Mouse (Mus musculus) kidney, postnatal 0 days (tissue): ENCODE data around the gene Fasl. TPM values are rescaled to one million over a fixed set of nuclear protein-coding genes. Genes with fewer than 3 reads are reported as not detected.

Experiments used
- ATAC-seq: fragments of 200-750 bp; cut with Nextera tagmentation; replicated peaks from 2 replicates; pipeline ENCODE4 v1.8.0; 2017; ENCODE audit warnings: low read depth, moderate number of reproducible peaks, moderate TSS enrichment, moderate library complexity; ENCODE audit not compliant: low FRiP score
- DNase-seq: peaks from one replicate; pipeline ENCODE4 v3.0.0-alpha.2; 2016; ENCODE audit warnings: low spot score
- H3K27ac ChIP-seq: fragments of 300-500 bp; sonication (generic); 2 replicates; pipeline ENCODE4 v1.5.1; 2014; ENCODE audit warnings: mild to moderate bottlenecking
- H3K27me3 ChIP-seq: fragments of 300-500 bp; sonication (generic); 2 replicates; pipeline ENCODE4 v1.6.1; 2014; ENCODE audit warnings: low read length, mixed read lengths; ENCODE audit not compliant: insufficient read depth
- H3K36me3 ChIP-seq: fragments of 300-500 bp; sonication (generic); 2 replicates; pipeline ENCODE4 v1.6.1; 2014; ENCODE audit warnings: low read length, mixed read lengths; ENCODE audit not compliant: insufficient read depth
- H3K4me1 ChIP-seq: fragments of 300-500 bp; sonication (generic); replicated peaks from 2 replicates; pipeline ENCODE4 v1.6.1; 2014; ENCODE audit warnings: antibody characterized with exemption, low read length, mixed read lengths; ENCODE audit not compliant: insufficient read depth
- H3K4me2 ChIP-seq: fragments of 300-500 bp; sonication (generic); 2 replicates; pipeline ENCODE4 v1.6.1; 2014; ENCODE audit warnings: mild to moderate bottlenecking, low read length, moderate library complexity, mixed read lengths
- H3K4me3 ChIP-seq: fragments of 300-500 bp; sonication (generic); replicated peaks from 2 replicates; pipeline ENCODE4 v1.5.1; 2014; ENCODE audit warnings: low read depth, low read length
- H3K9ac ChIP-seq: fragments of 300-500 bp; sonication (generic); 2 replicates; pipeline ENCODE4 v1.6.1; 2014; ENCODE audit warnings: low read depth, low read length
- H3K9me3 ChIP-seq: fragments of 300-500 bp; sonication (generic); replicated peaks from 2 replicates; pipeline ENCODE4 v1.6.1; 2016; ENCODE audit warnings: low read length, inconsistent platforms, mixed read lengths
- CTCF ChIP-seq: IDR thresholded peaks from 2 replicates; pipeline ENCODE4 v1.5.1; 2016; ENCODE audit warnings: antibody characterized with exemption, low read depth, mild to moderate bottlenecking, moderate library complexity
- WGBS: fragments of 180-500 bp; shearing (Covaris S2); extraction: QIAGEN DNeasy Blood & Tissue Kit; methylation state at CpG from one replicate; pipeline ENCODE4 v1.1.7; 2014; 5-methylcytosine and 5-hydroxymethylcytosine counted together
- polyA plus RNA-seq: library from polyadenylated mRNA; unstranded; fragments of >200 nt; fragmentation: Nextera tagmentation; extraction: Ambion mirVana; gene quantifications from 2 replicates; pipeline ENCODE4 v1.2.1, GENCODE M21; 2015

Fasl gene
- polyA plus RNA-seq, 1 experiment from 2014 or later: not detected

GRCm38 (mm10) chr1:161748138-161748537 lies 40.2 kb downstream of the Fasl start:
- H3K27me3 ChIP-seq: no peaks in the 10 kb centered on the region
- H3K36me3 ChIP-seq: no peaks in the 10 kb centered on the region
- ATAC-seq: no peak
- no peak overlapping the region for H3K4me2 ChIP-seq
- no peak overlapping the region for H3K4me3 ChIP-seq
- no peak overlapping the region for H3K27ac ChIP-seq
- TF ChIP-seq CTCF: peak; percentile 88
- H3K9ac ChIP-seq: no peak overlapping the region
- DNase-seq: peak; percentile 65
- WGBS: 45% methylated on average over 8 of the region's 8 CpGs
- H3K9me3 ChIP-seq: no peaks in the 10 kb centered on the region
- no peaks in the 10 kb centered on the region for H3K4me1 ChIP-seq

- WGBS: 85% methylated on average over 25 of the region's 25 CpGs
- no peaks in the 10 kb centered on the region for H3K27me3 ChIP-seq
- H3K9ac ChIP-seq: no peak overlapping the region
- no peak for TF ChIP-seq CTCF
- no peaks in the 10 kb centered on the region for H3K36me3 ChIP-seq
- H3K4me3 ChIP-seq: no peak overlapping the region
- no peak for ATAC-seq
- H3K9me3 ChIP-seq: no peaks in the 10 kb centered on the region
- no peaks in the 10 kb centered on the region for H3K4me1 ChIP-seq
- DNase-seq: no peak
- H3K4me2 ChIP-seq: no peak overlapping the region
- no peak overlapping the region for H3K27ac ChIP-seq
Observed at GRCm38 (mm10) chr1:161746542-161747302, 41.6 kb downstream of the Fasl start.

DNA sequence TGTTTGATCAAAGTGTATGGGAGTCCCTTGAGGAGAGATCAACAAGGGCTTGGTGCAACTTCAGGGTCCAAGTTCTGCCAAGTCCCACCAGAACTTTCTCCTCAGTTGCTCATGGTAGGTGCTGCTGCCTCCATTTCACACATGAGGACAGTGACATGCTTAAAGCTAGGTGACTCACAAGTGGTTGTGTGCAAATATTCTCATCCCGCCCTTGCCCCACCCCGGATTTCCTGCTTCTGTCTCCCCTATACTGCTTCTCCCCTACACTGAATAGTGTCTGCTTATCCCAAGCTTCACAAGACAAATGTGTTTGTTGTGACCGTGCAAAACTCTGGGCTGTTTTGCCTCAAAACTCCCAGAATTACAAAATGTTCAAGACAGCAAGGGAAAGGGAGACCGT lies 43.4 kb downstream of the Fasl start:
- no peak for ATAC-seq
- Histone ChIP-seq H3K4me1 (no peaks in the 10 kb centered on the region), H3K4me3 (no peak overlapping the region), H3K36me3 (no peaks in the 10 kb centered on the region), H3K27me3 (no peaks in the 10 kb centered on the region), H3K9me3 (no peaks in the 10 kb centered on the region), H3K9ac (no peak overlapping the region), H3K4me2 (no peak overlapping the region), H3K27ac (no peak overlapping the region)
- WGBS: 81% methylated on average over 4 of the region's 4 CpGs
- no peak for DNase-seq
- no peak for TF ChIP-seq CTCF

DNA sequence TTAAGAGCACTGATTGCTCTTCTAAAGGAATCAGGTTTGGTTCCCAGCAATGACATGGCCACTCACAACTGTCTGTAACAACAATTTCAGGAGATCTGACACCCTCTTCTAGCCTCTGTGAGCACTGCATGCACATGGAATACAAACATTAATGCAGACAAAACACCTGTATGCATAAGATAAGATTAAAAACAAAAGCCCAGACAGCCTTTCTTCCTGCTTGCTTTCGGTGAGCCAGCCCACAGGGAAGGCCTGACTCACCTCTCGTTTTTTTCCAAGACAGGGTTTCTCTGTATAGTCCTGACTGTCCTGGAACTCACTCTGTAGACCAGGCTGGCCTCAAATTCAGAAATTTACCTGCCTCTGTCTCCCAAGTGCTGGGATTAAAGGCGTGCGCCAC lies 44.1 kb downstream of the Fasl start:
- Histone ChIP-seq H3K4me1 (no peaks in the 10 kb centered on the region), H3K9ac (no peak overlapping the region), H3K36me3 (no peaks in the 10 kb centered on the region), H3K9me3 (no peaks in the 10 kb centered on the region), H3K27me3 (no peaks in the 10 kb centered on the region), H3K4me3 (no peak overlapping the region), H3K27ac (no peak overlapping the region), H3K4me2 (no peak overlapping the region)
- ATAC-seq (no peak), DNase-seq (no peak)
- WGBS: 82% methylated on average over 4 of the region's 4 CpGs
- TF ChIP-seq CTCF: no peak

GRCm38 (mm10) chr1:161742481-161743267 lies 45.6 kb downstream of the Fasl start:
- Histone ChIP-seq H3K27me3 (no peaks in the 10 kb centered on the region), H3K9ac (no peak overlapping the region), H3K4me1 (no peaks in the 10 kb centered on the region), H3K36me3 (no peaks in the 10 kb centered on the region), H3K4me3 (no peak overlapping the region), H3K9me3 (no peaks in the 10 kb centered on the region), H3K4me2 (no peak overlapping the region), H3K27ac (no peak overlapping the region)
- DNase-seq (no peak), ATAC-seq (peak; percentile 53; the same call in 1 of the 2 replicates)
- no peak for TF ChIP-seq CTCF
- 52% methylated on average over 16 of the region's 16 CpGs for WGBS

GRCm38 (mm10) chr1:161736848-161737247 lies 51.4 kb downstream of the Fasl start:
- ATAC-seq (no peak), DNase-seq (peak; percentile 72)
- WGBS: 5% methylated on average over 3 of the region's 3 CpGs
- Histone ChIP-seq H3K4me2 (no peak overlapping the region), H3K4me1 (no peaks in the 10 kb centered on the region), H3K4me3 (no peak overlapping the region), H3K27me3 (no peaks in the 10 kb centered on the region), H3K27ac (no peak overlapping the region), H3K36me3 (no peaks in the 10 kb centered on the region), H3K9ac (no peak overlapping the region), H3K9me3 (no peaks in the 10 kb centered on the region)
- peak; percentile 77 for TF ChIP-seq CTCF
